Mouse (Mus musculus) spleen, adult 2 months (tissue): ENCODE results near the gene Tcea2.

Experiments used
- CTCF ChIP-seq: fragments of 200-500 bp; IDR thresholded peaks from 2 replicates; pipeline ENCODE4 v1.5.1; 2011; ENCODE audit warnings: mild to moderate bottlenecking, inconsistent platforms; ENCODE audit not compliant: insufficient read depth, insufficient read length, insufficient replicate concordance; ENCODE audit errors: extremely low read depth
- POLR2A ChIP-seq: fragments of 200-500 bp; IDR thresholded peaks from 2 replicates; pipeline ENCODE4 v1.6.1; 2011; ENCODE audit warnings: low read depth, low read length, inconsistent platforms

GRCm38 (mm10) chr2:181648926-181649325, 31.2 kb upstream of the Tcea2 start:
- TF ChIP-seq CTCF (no peak), POLR2A (no peak)
